Mouse (Mus musculus) lung, embryonic 14.5 days (tissue): ENCODE measurements around the gene Zcchc17. TPM values are rescaled to one million over a fixed set of nuclear protein-coding genes. Genes with fewer than 3 reads are reported as not detected.

Source experiments
- ATAC-seq: fragments of 200-750 bp; cut with Nextera tagmentation; 2 replicates; pipeline ENCODE4 v1.8.0; 2017; ENCODE audit warnings: mild to moderate bottlenecking, moderate TSS enrichment, moderate library complexity; ENCODE audit not compliant: insufficient read depth
- DNase-seq: peaks from one replicate; pipeline ENCODE4 v3.0.0-alpha.2; 2015
- H3K27ac ChIP-seq: fragments of 300-500 bp; sonication (generic); 2 replicates; pipeline ENCODE4 v1.5.1; 2014; ENCODE audit warnings: low read depth, mild to moderate bottlenecking, moderate library complexity
- H3K27me3 ChIP-seq: fragments of 300-500 bp; sonication (generic); 2 replicates; pipeline ENCODE4 v1.6.1; 2014; ENCODE audit warnings: low read length, control low read depth; ENCODE audit not compliant: insufficient read depth
- H3K36me3 ChIP-seq: fragments of 300-500 bp; sonication (generic); 2 replicates; pipeline ENCODE4 v1.6.1; 2014; ENCODE audit warnings: control low read depth; ENCODE audit not compliant: insufficient read depth
- H3K4me1 ChIP-seq: fragments of 300-500 bp; sonication (generic); 2 replicates; pipeline ENCODE4 v1.6.1; 2014; ENCODE audit warnings: antibody characterized with exemption, control low read depth; ENCODE audit not compliant: insufficient read depth
- H3K4me2 ChIP-seq: fragments of 300-500 bp; sonication (generic); 2 replicates; pipeline ENCODE4 v1.6.1; 2014; ENCODE audit warnings: mild to moderate bottlenecking
- H3K4me3 ChIP-seq: fragments of 300-500 bp; sonication (generic); 2 replicates; pipeline ENCODE4 v1.5.1; 2014; ENCODE audit warnings: low read depth, low read length
- H3K9ac ChIP-seq: fragments of 300-500 bp; sonication (generic); 2 replicates; pipeline ENCODE4 v1.6.1; 2014
- H3K9me3 ChIP-seq: fragments of 300-500 bp; sonication (generic); 2 replicates; pipeline ENCODE4 v1.6.1; 2016; ENCODE audit warnings: low read depth, low read length, control low read depth
- CTCF ChIP-seq: IDR thresholded peaks from 2 replicates; pipeline ENCODE4 v1.5.1; 2016; ENCODE audit warnings: antibody characterized with exemption, low read depth
- WGBS: fragments of 180-500 bp; shearing (Covaris S2); extraction: QIAGEN DNeasy Blood & Tissue Kit; methylation state at CpG from one replicate; pipeline ENCODE4 v1.1.7; 2014; 5-methylcytosine and 5-hydroxymethylcytosine counted together
- polyA plus RNA-seq: library from polyadenylated mRNA; unstranded; fragments of >200 nt; fragmentation: Nextera tagmentation; extraction: Ambion mirVana; gene quantifications from 2 replicates; pipeline ENCODE4 v1.2.1, GENCODE M21; 2014

The Zcchc17 gene
- polyA plus RNA-seq, 1 experiment from 2014 or later = 70.6 TPM

- Histone ChIP-seq H3K27me3 (peaks cover 32% of the 10 kb centered on the region), H3K4me3 (peak overlapping the region; percentile 54), H3K4me2 (peak overlapping the region; percentile 96), H3K4me1 (no peaks in the 10 kb centered on the region; the same call in 1 of the 2 replicates), H3K9ac (peak overlapping the region; percentile 62), H3K36me3 (no peaks in the 10 kb centered on the region), H3K27ac (no peak overlapping the region; the same call in 1 of the 2 replicates), H3K9me3 (no peaks in the 10 kb centered on the region)
- TF ChIP-seq CTCF = no peak
- ATAC-seq (peak; percentile 67), DNase-seq (peak; percentile 56)
- under 1% methylated on average over 29 of the region's 29 CpGs for WGBS
Observed at GRCm38 (mm10) chr4:130274346-130275015, 85.3 kb downstream of the Zcchc17 start.

GRCm38 (mm10) chr4:130273698-130274345 is 85.9 kb downstream of the Zcchc17 start:
- DNase-seq = no peak
- 0 out of 2 replicates have a peak, but pooled peaks have one; percentile 10 for ATAC-seq
- WGBS = 11% methylated on average over 12 of the region's 12 CpGs

DNA sequence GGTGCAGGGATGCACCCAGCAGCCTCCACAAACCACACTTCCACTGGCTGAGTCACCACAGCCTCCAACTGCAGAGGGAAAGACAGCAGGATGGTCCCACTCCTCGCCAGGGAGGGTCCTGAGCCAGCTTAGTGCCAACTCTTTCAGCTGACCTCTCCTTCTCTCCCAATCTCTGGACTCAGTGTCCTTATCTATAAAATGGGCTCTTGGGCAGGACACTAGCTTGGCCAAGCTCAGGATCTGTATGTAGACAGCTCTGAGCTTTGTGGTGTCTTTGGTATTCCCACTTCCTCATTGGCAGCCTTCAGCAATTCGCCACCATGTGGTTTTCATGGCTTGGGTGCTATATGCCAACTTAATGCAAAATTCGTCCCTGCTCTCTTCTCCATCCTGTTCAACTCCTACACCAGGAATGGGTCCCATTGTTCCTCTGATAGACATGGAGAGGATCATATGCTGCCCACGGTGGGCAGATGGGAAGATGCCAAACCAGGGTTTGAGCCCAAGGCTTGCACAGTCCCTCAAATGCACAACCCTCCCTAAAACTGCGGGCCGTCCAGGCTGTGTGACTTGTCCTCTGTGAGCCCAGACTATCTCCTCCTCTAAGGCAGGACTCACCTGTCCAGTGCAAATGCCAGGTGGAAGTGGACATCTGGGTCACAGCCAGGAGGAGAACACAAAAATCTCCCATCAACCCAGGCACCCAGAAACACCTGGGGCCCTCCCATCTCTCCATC is 89.0 kb downstream of the Zcchc17 start:
- Histone ChIP-seq H3K4me1 (no peaks in the 10 kb centered on the region; the same call in 1 of the 2 replicates), H3K4me3 (no peak overlapping the region), H3K9me3 (no peaks in the 10 kb centered on the region), H3K9ac (no peak overlapping the region), H3K36me3 (no peaks in the 10 kb centered on the region), H3K4me2 (no peak overlapping the region), H3K27me3 (peaks cover 20% of the 10 kb centered on the region), H3K27ac (no peak overlapping the region)
- WGBS = 82% methylated on average over 6 of the region's 6 CpGs
- TF ChIP-seq CTCF = no peak
- no peak for ATAC-seq
- no peak for DNase-seq

More at GRCm38 (mm10) chr4:130273698-130274345, 85.9 kb downstream of the Zcchc17 start:
- Histone ChIP-seq H3K27me3 (peaks cover 28% of the 10 kb centered on the region), H3K4me3 (peak overlapping the region; percentile 54), H3K9ac (peak overlapping the region; percentile 62; the same call in 1 of the 2 replicates), H3K4me2 (peak overlapping the region; percentile 96), H3K27ac (0 out of 2 replicates have a peak overlapping the region, but pooled peaks have one; percentile 2), H3K36me3 (no peaks in the 10 kb centered on the region), H3K4me1 (no peaks in the 10 kb centered on the region; the same call in 1 of the 2 replicates), H3K9me3 (no peaks in the 10 kb centered on the region)
- TF ChIP-seq CTCF = no peak

- Histone ChIP-seq H3K4me1 (no peaks in the 10 kb centered on the region; the same call in 1 of the 2 replicates), H3K4me2 (no peak overlapping the region), H3K36me3 (no peaks in the 10 kb centered on the region), H3K9me3 (no peaks in the 10 kb centered on the region), H3K27me3 (peaks cover 13% of the 10 kb centered on the region), H3K9ac (no peak overlapping the region), H3K4me3 (no peak overlapping the region), H3K27ac (no peak overlapping the region)
- TF ChIP-seq CTCF = no peak
- ATAC-seq (no peak), DNase-seq (no peak)
- 56% methylated on average over 8 of the region's 8 CpGs for WGBS
Observed at GRCm38 (mm10) chr4:130270089-130270488, 89.7 kb downstream of the Zcchc17 start.

DNA sequence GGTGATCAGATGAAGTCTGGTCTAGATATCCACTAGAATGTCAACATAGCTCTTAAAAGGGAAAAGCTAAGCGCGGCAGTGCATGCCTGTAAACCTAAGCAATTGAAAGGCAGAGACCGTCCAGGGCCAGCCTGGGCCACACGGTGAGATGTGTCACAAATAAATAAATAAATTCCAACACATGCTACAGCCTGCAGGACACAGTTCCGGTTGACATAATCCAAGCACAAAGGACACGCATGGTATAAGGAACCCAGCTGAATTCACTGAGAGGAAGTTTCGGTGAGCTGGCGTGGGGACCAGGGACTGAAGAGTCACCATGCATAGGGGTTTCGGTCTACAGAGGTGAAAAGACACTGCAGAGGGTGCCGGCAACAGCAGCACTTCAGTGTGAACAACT is 91.0 kb downstream of the Zcchc17 start:
- no peak for ATAC-seq
- H3K36me3 ChIP-seq = no peaks in the 10 kb centered on the region
- no peak overlapping the region for H3K4me2 ChIP-seq
- H3K9ac ChIP-seq = no peak overlapping the region
- no peak for DNase-seq
- 0 out of 2 replicates have a peak, but pooled peaks cover 5% of the 10 kb centered on the region for H3K27me3 ChIP-seq
- no peak overlapping the region for H3K27ac ChIP-seq
- H3K4me1 ChIP-seq = no peaks in the 10 kb centered on the region; the same call in 1 of the 2 replicates
- H3K9me3 ChIP-seq = no peaks in the 10 kb centered on the region
- 80% methylated on average over 10 of the region's 10 CpGs for WGBS
- TF ChIP-seq CTCF = no peak
- no peak overlapping the region for H3K4me3 ChIP-seq

- no peak for TF ChIP-seq CTCF
- H3K9ac ChIP-seq = no peak overlapping the region
- ATAC-seq (no peak), DNase-seq (no peak)
- H3K4me1 ChIP-seq = no peaks in the 10 kb centered on the region; the same call in 1 of the 2 replicates
- no peak overlapping the region for H3K27ac ChIP-seq
- no peak overlapping the region for H3K4me3 ChIP-seq
- no peaks in the 10 kb centered on the region for H3K27me3 ChIP-seq
- 68% methylated on average over 7 of the region's 7 CpGs for WGBS
- H3K4me2 ChIP-seq = no peak overlapping the region
- H3K9me3 ChIP-seq = no peaks in the 10 kb centered on the region
- no peaks in the 10 kb centered on the region for H3K36me3 ChIP-seq
Observed at GRCm38 (mm10) chr4:130267069-130267468, 92.7 kb downstream of the Zcchc17 start.

GRCm38 (mm10) chr4:130266601-130267000 is 93.1 kb downstream of the Zcchc17 start:
- Histone ChIP-seq H3K36me3 (no peaks in the 10 kb centered on the region), H3K4me1 (no peaks in the 10 kb centered on the region; the same call in 1 of the 2 replicates), H3K9ac (no peak overlapping the region), H3K27me3 (no peaks in the 10 kb centered on the region), H3K4me3 (no peak overlapping the region), H3K27ac (no peak overlapping the region), H3K9me3 (no peaks in the 10 kb centered on the region), H3K4me2 (peak overlapping the region; percentile 18; the same call in 1 of the 2 replicates)
- no peak for DNase-seq
- TF ChIP-seq CTCF = no peak
- ATAC-seq = no peak
- WGBS = 62% methylated on average over 9 of the region's 9 CpGs

Other genes starting within 250 kb of the Zcchc17 start
- 0.14 and 0.39 TPM in 2 replicates for gene Hcrtr1, start 220.6 kb downstream of the Zcchc17 start, polyA plus RNA-seq
- gene Tinagl1, start 184.8 kb downstream of the Zcchc17 start, polyA plus RNA-seq = 29.6 and 30.3 TPM in 2 replicates
- not detected in 2 replicates for gene Gm853, start 137.5 kb downstream of the Zcchc17 start, polyA plus RNA-seq
- gene Serinc2, start 80.7 kb downstream of the Zcchc17 start, polyA plus RNA-seq = 18.2 and 22.2 TPM in 2 replicates
- 4.7 and 28.1 TPM in 2 replicates for gene Fabp3, start 51.3 kb downstream of the Zcchc17 start, polyA plus RNA-seq
- gene Gm10570, start 51.3 kb downstream of the Zcchc17 start, polyA plus RNA-seq = not detected in 2 replicates
- 186 and 199 TPM in 2 replicates for gene Snrnp40, start 189 bp upstream of the Zcchc17 start, polyA plus RNA-seq
- 2.9 and 3.3 TPM in 2 replicates for gene Nkain1, start 214.2 kb upstream of the Zcchc17 start, polyA plus RNA-seq